Mouse (Mus musculus) cortical plate, adult 2 months (tissue): ENCODE data around the gene Rpl10. TPM values are rescaled to one million over a fixed set of nuclear protein-coding genes. Genes with fewer than 3 reads are reported as not detected.

Experiments
- H3K27ac ChIP-seq: fragments of 200-500 bp; 2 replicates; pipeline ENCODE4 v1.5.1; 2012; ENCODE audit warnings: low read length, control low read depth, inconsistent platforms; ENCODE audit not compliant: insufficient read depth
- H3K4me1 ChIP-seq: fragments of 200-500 bp; 2 replicates; pipeline ENCODE4 v1.6.1; 2011; ENCODE audit warnings: low read length; ENCODE audit not compliant: control insufficient read depth, insufficient read depth
- H3K4me3 ChIP-seq: fragments of 200-500 bp; 2 replicates; pipeline ENCODE4 v1.5.1; 2011; ENCODE audit warnings: mild to moderate bottlenecking, low read length, control low read depth; ENCODE audit not compliant: insufficient read depth
- CTCF ChIP-seq: fragments of 200-500 bp; IDR thresholded peaks from 2 replicates; pipeline ENCODE4 v1.5.1; 2011; ENCODE audit warnings: mild to moderate bottlenecking, control low read depth, low read length; ENCODE audit not compliant: insufficient read depth; ENCODE audit errors: extremely low read depth
- POLR2A ChIP-seq: fragments of 200-500 bp; IDR thresholded peaks from 2 replicates; pipeline ENCODE4 v1.6.1; 2011; ENCODE audit warnings: mild to moderate bottlenecking, low read length, control low read depth; ENCODE audit not compliant: insufficient read depth; ENCODE audit errors: extremely low read depth
- polyA plus RNA-seq: library from polyadenylated mRNA; depleted of rRNA; stranded (reverse); fragments of >200 nt; gene quantifications from 2 replicates; pipeline ENCODE4 v1.2.3, GENCODE M21; 2012; rRNA removed

The Rpl10 gene
- polyA plus RNA-seq, 1 experiment, result 800 TPM

GRCm38 (mm10) chrX:74299721-74300120 lies 29.1 kb downstream of the Rpl10 start:
- Histone ChIP-seq H3K4me3 (no peak overlapping the region), H3K27ac (no peak overlapping the region), H3K4me1 (no peaks in the 10 kb centered on the region; the same call in 1 of the 2 replicates)
- TF ChIP-seq CTCF (no peak), POLR2A (no peak)

- Histone ChIP-seq H3K4me1 (peaks cover 2% of the 10 kb centered on the region; the same call in 1 of the 2 replicates), H3K4me3 (peak within 1 kb of the TSS; percentile 99), H3K27ac (peak within 1 kb of the TSS; percentile 96)
- no peak for TF ChIP-seq CTCF
- peak; percentile 89 for TF ChIP-seq POLR2A
These were observed 34.5 kb downstream of the Rpl10 start, which contains the start of gene Gdi1 for GRCm38 (mm10) chrX:74304867-74305700. Gdi1 (plus strand) TSS chrX:74304998.

- peak within 1 kb of the TSS; percentile 61 for H3K4me3 ChIP-seq
- 0 out of 2 replicates have a peak within 1 kb of the TSS, but pooled peaks have one; percentile 20 for H3K27ac ChIP-seq
- 0 out of 2 replicates have a peak, but pooled peaks cover under 1% of the 10 kb centered on the region for H3K4me1 ChIP-seq
- TF ChIP-seq POLR2A (peak; percentile 66), CTCF (no peak)
These were observed 42.2 kb downstream of the Rpl10 start, which contains the start of gene Fam50a for GRCm38 (mm10) chrX:74312540-74313464. Fam50a (plus strand) TSS chrX:74313033.

Other genes starting within 250 kb of the Rpl10 start
- 80.8 and 94.9 TPM in 2 replicates for gene Irak1, start 246.9 kb upstream of the Rpl10 start, polyA plus RNA-seq
- gene Opn1mw, start 143.3 kb upstream of the Rpl10 start, polyA plus RNA-seq, result 0.34 and 0.38 TPM in 2 replicates
- gene Mecp2, start 135.4 kb upstream of the Rpl10 start, polyA plus RNA-seq, result 28.6 and 29.4 TPM in 2 replicates
- not detected in 2 replicates for gene Tex28, start 103.0 kb upstream of the Rpl10 start, polyA plus RNA-seq
- 0.04 and 0.09 TPM in 2 replicates for gene Tktl1, start 93.6 kb upstream of the Rpl10 start, polyA plus RNA-seq
- gene Flna, start 21.0 kb upstream of the Rpl10 start, polyA plus RNA-seq, result 157 and 175 TPM in 2 replicates
- gene Emd, start 16.1 kb upstream of the Rpl10 start, polyA plus RNA-seq, result 41.9 and 43.6 TPM in 2 replicates
- 83.0 and 101 TPM in 2 replicates for gene Taz, start 11.1 kb downstream of the Rpl10 start, polyA plus RNA-seq
- gene Dnase1l1, start 11.5 kb downstream of the Rpl10 start, polyA plus RNA-seq, result 5.3 TPM in 2 replicates
- gene Atp6ap1, start 26.3 kb downstream of the Rpl10 start, polyA plus RNA-seq, result 477 and 483 TPM in 2 replicates
- gene Gdi1, start 34.2 kb downstream of the Rpl10 start, polyA plus RNA-seq, result 792 and 862 TPM in 2 replicates
- 41.0 and 51.5 TPM in 2 replicates for gene Fam50a, start 42.2 kb downstream of the Rpl10 start, polyA plus RNA-seq
- gene Plxna3, start 58.3 kb downstream of the Rpl10 start, polyA plus RNA-seq, result 39.9 and 44.7 TPM in 2 replicates
- 51.6 and 54.4 TPM in 2 replicates for gene Lage3, start 82.8 kb downstream of the Rpl10 start, polyA plus RNA-seq
- 82.9 and 83.8 TPM in 2 replicates for gene Ubl4a, start 102.4 kb downstream of the Rpl10 start, polyA plus RNA-seq
- 4.2 and 5.2 TPM in 2 replicates for gene Slc10a3, start 102.5 kb downstream of the Rpl10 start, polyA plus RNA-seq
- gene Fam3a, start 122.5 kb downstream of the Rpl10 start, polyA plus RNA-seq, result 31.6 TPM in 2 replicates
- gene Ikbkg, start 122.5 kb downstream of the Rpl10 start, polyA plus RNA-seq, result 21.3 and 22.1 TPM in 2 replicates
- 27.4 and 31.2 TPM in 2 replicates for gene G6pdx, start 158.4 kb downstream of the Rpl10 start, polyA plus RNA-seq
- gene Gm6880, start 210.6 kb downstream of the Rpl10 start, polyA plus RNA-seq, result not detected in 2 replicates